Mouse (Mus musculus) monocyte, adult 59 days (primary cell): ENCODE measurements around the gene Zhx3. TPM values are rescaled to one million over a fixed set of nuclear protein-coding genes. Genes with fewer than 3 reads are reported as not detected.

Experiments
- total RNA-seq, 2 experiments: library from RNA; stranded (reverse); gene quantifications; one replicate each; pipeline ENCODE4 v1.2.4; 2023

The Zhx3 gene
- total RNA-seq, result 1 to 10 TPM; 5.1 to 5.6 TPM

GRCm38 (mm10) chr2:160872890-160873382 is at the start of gene Zhx3:
Gene Zhx3, minus strand, starts transcription at chr2:160872998.

DNA sequence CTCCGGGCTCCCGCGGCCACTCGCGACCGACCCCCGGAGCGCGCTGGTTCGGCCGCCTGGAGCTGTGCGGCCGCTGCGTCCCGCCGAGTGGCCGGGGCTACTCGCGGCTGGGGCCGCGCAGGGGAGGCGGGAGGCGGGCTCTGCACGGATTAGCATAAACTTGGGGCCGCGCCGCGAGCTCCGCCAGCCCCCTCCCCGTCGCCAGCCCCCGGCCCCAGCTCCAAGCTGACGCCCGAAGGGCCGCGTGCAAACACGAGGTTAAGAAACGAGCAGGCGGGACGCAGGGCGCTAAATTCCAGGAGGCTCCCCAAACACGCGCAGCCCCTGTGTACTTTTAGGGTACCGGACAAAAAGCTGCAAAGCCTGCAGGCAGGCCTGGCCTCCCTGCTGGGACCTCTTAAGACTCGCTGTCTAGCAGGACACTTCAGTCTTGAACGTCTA is 39.5 kb upstream of the Zhx3 start, which contains the start of gene Emilin3:
Gene Emilin3, minus strand, starts transcription at position 98 of the 441 bp plus-strand sequence.

GRCm38 (mm10) chr2:160880453-160881195 is 7.8 kb upstream of the Zhx3 start, which contains the start of gene Lpin3:
Gene Lpin3, plus strand, starts transcription at chr2:160880670.

GRCm38 (mm10) chr2:160731117-160731838 is 141.5 kb downstream of the Zhx3 start, which contains the start of gene Plcg1:
Gene Plcg1, plus strand, starts transcription at chr2:160731300.

Other genes with a start within 250 kb of the Zhx3 start
- gene Top1, start 227.1 kb downstream of the Zhx3 start, total RNA-seq, result 100 to 1,000 TPM; 151 to 168 TPM
- 10 to 100 TPM; 11.8 to 18.2 TPM for gene Plcg1, start 141.7 kb downstream of the Zhx3 start, total RNA-seq
- gene Lpin3, start 7.7 kb upstream of the Zhx3 start, total RNA-seq, result not detected
- gene Emilin3, start 39.3 kb upstream of the Zhx3 start, total RNA-seq, result not detected
- 10 to 100 TPM; 52.9 to 55.0 TPM for gene Chd6, start 236.1 kb upstream of the Zhx3 start, total RNA-seq